Mouse (Mus musculus) hindbrain, embryonic 10.5 days (tissue): ENCODE results near the gene Klhl23. TPM values are rescaled to one million over a fixed set of nuclear protein-coding genes. Genes with fewer than 3 reads are reported as not detected.

Source experiments
- DNase-seq: peaks from one replicate; pipeline ENCODE4 v3.0.0-alpha.2; 2017; ENCODE audit warnings: low spot score
- H3K27ac ChIP-seq: fragments of 300-500 bp; sonication (generic); 2 replicates; pipeline ENCODE4 v1.5.1; 2016; ENCODE audit warnings: mild to moderate bottlenecking, moderate library complexity
- H3K27me3 ChIP-seq: fragments of 300-500 bp; sonication (generic); 2 replicates; pipeline ENCODE4 v1.6.1; 2016; ENCODE audit warnings: mild to moderate bottlenecking; ENCODE audit not compliant: poor library complexity, insufficient read depth, severe bottlenecking
- H3K36me3 ChIP-seq: fragments of 300-500 bp; sonication (generic); 2 replicates; pipeline ENCODE4 v1.6.1; 2016; ENCODE audit warnings: mild to moderate bottlenecking, moderate library complexity
- H3K4me1 ChIP-seq: fragments of 300-500 bp; sonication (generic); replicated peaks from 2 replicates; pipeline ENCODE4 v1.6.1; 2016; ENCODE audit warnings: mild to moderate bottlenecking
- H3K4me3 ChIP-seq: fragments of 300-500 bp; sonication (generic); 2 replicates; pipeline ENCODE4 v1.5.1; 2016; ENCODE audit warnings: mild to moderate bottlenecking, moderate library complexity
- H3K9me3 ChIP-seq: fragments of 300-500 bp; sonication (generic); 2 replicates; pipeline ENCODE4 v1.6.1; 2016; ENCODE audit warnings: mild to moderate bottlenecking, moderate library complexity
- WGBS: fragments of 180-500 bp; shearing (Covaris S2); methylation state at CpG from one replicate; pipeline ENCODE4 v1.1.7; 2016; 5-methylcytosine and 5-hydroxymethylcytosine counted together
- polyA plus RNA-seq: library from polyadenylated mRNA; unstranded; fragments of >200 nt; fragmentation: Nextera tagmentation; extraction: Ambion mirVana; gene quantifications from 2 replicates; pipeline ENCODE4 v1.2.1, GENCODE M21; 2016

Gene Klhl23
- polyA plus RNA-seq, 1 experiment from 2014 or later: 23.1 TPM

GRCm38 (mm10) chr2:69885451-69886305 lies 63.9 kb downstream of the Klhl23 start, which contains the start of gene Mettl5:
Gene Mettl5 (minus strand): TSS chr2:69885615.
- Histone ChIP-seq H3K36me3 (no peaks in the 10 kb centered on the region), H3K4me1 (peaks cover 19% of the 10 kb centered on the region), H3K27me3 (no peaks in the 10 kb centered on the region), H3K27ac (peak within 1 kb of the TSS; percentile 91), H3K9me3 (no peaks in the 10 kb centered on the region), H3K4me3 (peak within 1 kb of the TSS; percentile 81)
- WGBS: 2% methylated on average over 45 of the region's 45 CpGs
- peak; percentile 87 for DNase-seq

Other genes starting within 250 kb of the Klhl23 start
- gene Lrp2, start 235.9 kb upstream of the Klhl23 start, polyA plus RNA-seq: 1.8 and 2.0 TPM in 2 replicates
- gene Bbs5, start 174.8 kb upstream of the Klhl23 start, polyA plus RNA-seq: 17.0 and 17.2 TPM in 2 replicates
- gene Klhl41, start 151.8 kb upstream of the Klhl23 start, polyA plus RNA-seq: 0.29 TPM in 2 replicates
- 14.5 and 17.7 TPM in 2 replicates for gene Fastkd1, start 108.4 kb upstream of the Klhl23 start, polyA plus RNA-seq
- gene Ppig, start 99.4 kb upstream of the Klhl23 start, polyA plus RNA-seq: 78.0 and 128 TPM in 2 replicates
- 3.0 and 4.0 TPM in 2 replicates for gene Ccdc173, start 32.4 kb upstream of the Klhl23 start, polyA plus RNA-seq
- gene Phospho2, start 32.3 kb upstream of the Klhl23 start, polyA plus RNA-seq: 28.3 and 30.4 TPM in 2 replicates
- gene Ssb, start 39.6 kb downstream of the Klhl23 start, polyA plus RNA-seq: 215 and 355 TPM in 2 replicates
- 39.0 and 45.9 TPM in 2 replicates for gene Mettl5, start 63.7 kb downstream of the Klhl23 start, polyA plus RNA-seq
- 10.9 and 13.6 TPM in 2 replicates for gene Ubr3, start 75.3 kb downstream of the Klhl23 start, polyA plus RNA-seq
- gene Myo3b, start 217.2 kb downstream of the Klhl23 start, polyA plus RNA-seq: not detected in 2 replicates